Mouse (Mus musculus): ENCODE data around the gene Tktl2. TPM values are rescaled to one million over a fixed set of nuclear protein-coding genes. Genes with fewer than 3 reads are reported as not detected.

The Tktl2 gene
- not detected for total RNA-seq (2021)
- long read RNA-seq, experiment 1 = 0 reads
- long read RNA-seq, experiment 2 = 0 reads

DNA sequence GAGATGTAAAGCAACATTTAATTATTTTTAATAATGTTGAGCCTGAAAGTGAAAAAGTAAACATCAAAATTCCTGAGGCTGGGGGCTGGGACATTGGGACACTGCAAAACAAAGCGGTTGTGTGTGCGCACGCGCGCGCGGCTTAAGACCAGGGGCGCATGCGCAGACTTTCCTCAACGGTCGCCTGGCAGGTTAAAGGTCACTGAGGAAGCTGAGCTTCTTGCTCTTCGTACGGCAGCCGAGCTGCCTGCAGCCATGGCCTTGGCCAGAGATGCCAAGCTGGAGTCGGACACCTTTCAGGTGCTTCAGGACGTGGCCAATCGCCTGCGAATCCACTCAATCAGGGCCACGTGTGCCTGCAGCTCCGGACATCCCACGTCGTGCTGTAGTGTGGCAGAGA lies at the start of gene Tktl2:
TSS of gene Tktl2 (plus strand) at position 220 of the 400 bp plus-strand sequence.
- DNase-seq (ENCODE audit: low spot score in 2 of 2) = no peak

DNA sequence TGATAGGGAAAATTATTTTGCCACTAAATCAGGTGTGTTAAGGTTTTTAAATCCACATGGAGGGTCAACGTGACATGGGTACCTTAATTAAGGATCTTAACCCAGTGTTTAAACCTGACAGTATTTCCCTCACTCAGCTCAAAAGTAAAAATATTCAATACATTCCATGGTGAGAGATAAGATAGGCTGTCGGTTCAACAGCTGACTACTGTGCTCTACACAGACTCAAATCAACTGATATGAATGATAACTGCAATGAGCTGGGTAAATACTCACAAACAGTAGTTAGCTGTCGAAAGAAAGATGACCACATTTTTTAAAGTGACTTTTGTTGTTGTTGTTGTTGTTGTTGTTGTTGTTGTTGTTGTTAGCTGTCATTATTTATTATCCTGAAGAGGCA lies 41.7 kb upstream of the Tktl2 start:
- DNase-seq (ENCODE audit: low spot score in 2 of 2) = no peak

DNA sequence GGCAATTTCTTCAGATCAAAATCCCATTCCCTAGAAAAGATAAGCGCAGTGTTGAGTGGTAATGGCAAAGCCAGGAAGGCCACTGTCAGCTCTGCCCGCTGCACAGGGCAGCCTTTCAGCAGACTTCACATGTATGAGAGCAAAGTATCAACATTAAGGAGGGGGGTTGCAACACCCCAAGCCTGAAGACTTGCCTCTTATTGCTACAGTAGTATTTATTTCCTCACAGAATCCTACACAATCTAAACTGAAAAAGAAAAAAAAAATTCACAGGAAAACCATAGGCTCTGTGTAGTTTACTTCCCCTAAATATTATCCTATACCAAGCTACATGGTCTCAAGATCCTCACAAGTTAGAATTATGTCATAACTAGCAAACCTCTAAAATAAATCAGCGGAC lies 34.7 kb upstream of the Tktl2 start:
- no peak for DNase-seq (ENCODE audit: low spot score in 2 of 2)

DNA sequence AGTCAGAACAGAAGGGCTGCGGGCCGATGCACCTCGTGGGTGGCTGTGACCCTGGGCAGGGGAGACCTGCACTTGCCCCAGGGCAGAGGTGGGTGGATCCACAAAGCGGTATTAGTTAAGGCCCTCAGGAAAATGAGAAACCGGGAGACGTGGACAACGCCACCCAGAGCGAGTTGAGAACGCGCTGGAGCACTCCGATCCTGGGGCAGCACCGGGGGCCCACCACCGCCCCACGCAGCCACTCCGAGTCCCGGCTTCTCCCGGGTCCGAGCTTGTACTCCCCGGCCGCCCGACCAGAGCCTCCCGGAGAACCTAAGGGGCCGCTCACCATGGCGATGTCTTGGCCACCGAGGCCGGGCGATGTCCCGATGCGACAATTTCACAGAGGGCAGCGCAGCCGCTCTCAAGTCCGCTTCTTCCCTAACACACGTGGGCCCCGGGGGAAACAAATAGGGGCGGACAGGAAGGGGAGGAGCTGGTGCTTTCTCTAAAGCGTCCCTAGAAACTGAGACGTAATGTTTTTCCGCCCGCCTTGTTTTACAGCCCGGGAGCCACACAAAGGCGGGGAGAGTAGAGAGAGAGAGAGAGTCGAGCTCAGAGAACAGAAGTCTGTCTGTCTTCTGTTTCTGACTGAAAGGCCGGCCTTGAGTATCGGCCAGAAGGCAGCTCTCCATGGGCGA lies 25.3 kb upstream of the Tktl2 start, which contains the start of gene Tma16:
TSS of gene Tma16 (minus strand) at position 447 of the 680 bp plus-strand sequence.
- peak; percentile 71 to 77 for DNase-seq (ENCODE audit: low spot score in 2 of 2)

DNA sequence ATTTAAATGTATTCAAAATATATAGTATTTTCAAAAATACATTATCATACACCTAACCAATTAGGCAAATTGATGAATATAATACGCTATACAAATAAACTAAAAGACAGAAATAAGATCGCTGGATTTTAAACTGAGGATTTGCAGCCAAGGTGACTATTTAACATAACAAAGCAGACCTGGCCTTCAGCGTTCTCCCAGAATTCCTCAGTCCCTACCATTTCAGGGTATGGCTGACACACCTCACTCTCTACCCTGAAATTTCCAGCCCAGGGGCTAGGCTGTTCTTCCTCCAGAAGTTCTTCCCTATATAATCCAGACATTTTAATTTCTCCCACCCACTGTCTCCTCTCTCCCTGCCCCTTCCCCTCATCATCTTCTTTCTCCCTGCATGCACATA lies 23.0 kb upstream of the Tktl2 start:
- no peak for DNase-seq (ENCODE audit: low spot score in 2 of 2)

DNA sequence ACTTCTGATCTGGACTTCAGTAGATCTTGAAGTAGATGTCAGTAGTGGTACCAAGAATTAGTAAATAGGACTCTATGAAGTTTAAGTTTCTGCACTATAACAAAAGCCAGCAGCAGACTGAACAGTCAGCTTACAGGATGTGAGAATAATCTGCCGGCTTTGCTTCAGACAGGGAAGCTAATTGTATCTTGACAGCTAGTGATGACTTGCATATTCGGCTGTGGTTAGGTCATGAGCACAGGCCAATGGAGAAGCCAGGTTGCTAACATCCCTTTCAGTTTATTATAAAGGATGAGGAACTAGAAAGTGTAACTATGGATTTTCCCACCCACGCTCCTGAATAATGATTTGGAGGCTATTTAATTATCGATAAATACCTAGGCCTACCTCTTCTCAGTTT lies 20.9 kb upstream of the Tktl2 start:
- no peak for DNase-seq (ENCODE audit: low spot score in 2 of 2)

DNA sequence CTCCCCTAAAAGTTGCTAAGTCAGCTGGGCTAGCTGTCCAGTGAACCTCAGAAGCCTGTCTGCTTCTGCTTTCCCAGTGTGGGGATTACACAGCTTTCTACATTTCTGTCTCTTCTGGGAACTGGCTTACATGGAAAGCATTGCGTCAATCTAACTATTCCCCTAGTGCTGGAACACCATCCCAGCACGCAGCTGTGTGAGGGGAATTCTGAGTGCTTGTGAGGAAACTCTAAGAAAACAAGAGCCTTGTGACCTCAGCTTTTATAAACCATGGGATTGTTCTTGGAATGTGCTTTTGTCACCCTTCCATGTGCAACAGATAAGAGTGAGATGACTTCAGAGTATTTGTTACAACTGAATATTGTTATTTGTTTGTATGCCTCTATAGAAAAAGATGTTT lies 17.1 kb upstream of the Tktl2 start:
- DNase-seq (ENCODE audit: low spot score in 2 of 2) = no peak

DNA sequence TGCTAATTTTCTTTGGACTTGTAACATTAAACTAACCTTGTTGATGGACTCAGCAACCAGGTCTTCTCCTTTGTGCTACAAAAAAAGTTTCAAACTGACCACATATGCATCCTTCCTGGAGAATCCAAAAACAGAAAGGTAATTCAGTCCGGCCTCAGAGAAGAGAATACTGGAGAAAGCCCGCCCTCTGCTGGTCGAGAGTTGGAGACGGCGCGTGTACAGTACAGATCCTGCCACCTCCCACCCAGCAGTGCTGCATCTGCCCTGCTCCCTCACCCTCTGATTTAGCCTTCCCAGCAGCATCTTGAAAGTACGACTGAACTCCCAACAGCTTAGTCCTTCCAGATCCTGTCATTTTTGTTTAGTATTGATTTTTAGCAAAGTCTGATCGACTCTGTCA lies 15.8 kb upstream of the Tktl2 start:
- DNase-seq (ENCODE audit: low spot score in 2 of 2) = peak; percentile 53 to 68

DNA sequence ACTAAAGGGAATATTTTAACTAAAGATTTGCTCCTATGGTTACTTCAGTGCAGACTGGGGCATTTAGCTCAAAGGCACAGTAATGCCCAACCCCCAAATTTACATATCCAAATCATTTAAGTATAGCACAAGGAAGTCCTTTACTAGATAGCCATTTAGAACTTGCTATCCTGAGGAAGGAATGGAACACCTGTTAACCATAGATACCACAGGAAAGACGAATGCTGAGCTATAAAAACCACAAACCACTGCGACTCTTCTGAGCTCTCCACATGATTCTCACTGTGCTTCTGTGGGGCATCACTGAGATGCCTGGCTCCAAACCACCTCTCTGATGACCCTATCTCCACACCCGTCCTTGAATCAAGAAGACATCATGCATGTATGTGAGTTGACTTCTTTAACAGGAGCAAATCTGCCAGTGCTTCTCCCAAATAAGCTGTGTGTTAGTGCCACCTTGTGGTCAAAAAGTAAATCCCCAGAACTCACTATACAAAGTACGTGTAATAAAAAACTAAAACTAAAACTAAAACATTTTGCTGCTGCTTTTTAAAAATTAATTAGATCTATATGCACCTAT lies 14.5 kb upstream of the Tktl2 start:
- DNase-seq (ENCODE audit: low spot score in 2 of 2) = peak in 1 of 2 experiments; percentile 13

DNA sequence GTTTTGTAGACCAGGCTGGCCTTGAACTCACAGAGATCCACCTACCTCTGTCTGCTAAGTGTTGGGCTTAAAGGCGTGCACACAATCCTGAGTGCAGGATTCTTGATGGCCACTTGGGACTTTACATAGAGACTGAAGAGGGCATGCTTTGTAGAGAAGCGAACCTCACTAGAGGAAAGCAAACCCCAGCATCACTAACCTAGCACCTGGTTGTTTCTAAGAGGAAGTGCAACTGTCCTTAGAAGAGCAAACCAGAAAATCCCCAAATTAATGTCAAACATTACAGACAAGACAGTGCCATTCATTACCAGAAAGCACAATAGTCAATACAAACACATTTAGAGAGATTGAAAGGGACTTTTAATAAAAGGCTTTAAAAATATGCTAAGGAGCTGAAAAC lies 8.2 kb upstream of the Tktl2 start:
- DNase-seq (ENCODE audit: low spot score in 2 of 2) = no peak

DNA sequence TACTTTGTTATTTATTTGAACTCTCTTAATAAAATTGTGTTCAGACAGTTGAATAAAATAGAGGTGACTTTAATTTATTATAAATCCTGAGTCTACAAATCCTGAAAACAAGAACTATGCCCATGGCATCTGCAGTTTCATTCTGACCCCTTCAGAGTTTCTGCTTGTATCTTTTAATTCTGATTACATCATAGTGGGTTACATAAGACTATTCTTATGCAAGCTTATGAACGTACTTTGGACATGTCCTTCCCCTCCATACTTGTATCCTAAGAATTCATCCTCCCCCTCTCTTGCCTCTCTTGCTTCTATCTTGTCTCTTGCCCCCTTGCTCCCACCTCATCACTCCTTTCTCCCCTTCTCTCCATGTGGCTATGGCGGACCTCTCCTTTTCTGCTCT lies 7.6 kb downstream of the Tktl2 start:
- DNase-seq (ENCODE audit: low spot score in 2 of 2) = no peak

DNA sequence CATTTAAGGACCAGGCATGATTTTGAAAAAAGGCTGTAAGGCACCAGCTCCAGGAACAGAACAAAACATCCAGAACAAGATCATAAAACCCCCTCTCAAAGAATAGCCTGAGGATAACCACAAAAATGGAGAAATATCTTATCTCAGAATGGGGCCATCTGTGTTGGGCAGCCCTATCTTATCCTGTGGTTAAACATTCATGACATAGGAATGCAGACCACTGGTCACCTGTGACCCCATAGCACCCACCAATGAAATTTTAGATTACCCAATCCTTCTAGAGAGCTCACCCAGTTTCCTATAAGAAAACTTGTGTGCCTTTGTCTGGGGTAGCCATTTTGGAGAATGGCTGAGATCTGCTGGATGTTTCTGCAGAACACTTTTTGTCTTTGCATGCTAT lies 9.0 kb downstream of the Tktl2 start:
- no peak for DNase-seq (ENCODE audit: low spot score in 2 of 2)

DNA sequence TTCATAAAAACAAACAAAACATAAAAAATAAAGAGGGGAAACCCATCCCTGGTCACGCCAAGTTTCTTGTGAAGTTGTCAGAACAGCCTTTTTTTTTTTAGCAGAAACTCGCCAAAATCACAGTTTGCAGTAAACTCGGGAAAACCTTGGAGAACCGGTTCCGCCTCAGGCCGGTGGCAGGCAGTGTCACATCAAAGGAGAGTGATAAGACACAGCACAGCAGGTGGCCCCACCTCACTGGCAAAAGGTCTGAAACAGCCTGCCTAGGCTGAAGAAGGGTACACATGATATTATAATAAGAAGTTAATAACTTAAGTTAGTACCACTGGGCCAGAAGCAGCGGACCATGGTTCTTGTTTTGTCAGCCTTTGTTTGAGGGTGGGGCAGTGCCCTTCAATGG lies 38.5 kb downstream of the Tktl2 start:
- DNase-seq (ENCODE audit: low spot score in 2 of 2) = no peak

Other genes starting within 250 kb of the Tktl2 start
- gene Tma16, start 25.2 kb upstream of the Tktl2 start, total RNA-seq (2021) = 1 to 10 TPM; 6.5 to 9.1 TPM
- gene Npy5r, start 176.4 kb downstream of the Tktl2 start, total RNA-seq (2021) = not detected
- gene Npy1r, start 185.4 kb downstream of the Tktl2 start, total RNA-seq (2021) = 1 to 10 TPM in 1 of 2 experiments, under 1 TPM in 1; 0.80 to 1.8 TPM